Mouse (Mus musculus): ENCODE data around the gene Fbxo36.

The Fbxo36 gene

GRCm38 (mm10) chr1:84860360-84861254, 21.0 kb downstream of the Fbxo36 start:
- no peak for DNase-seq

GRCm38 (mm10) chr1:84861255-84861630, 21.6 kb downstream of the Fbxo36 start:
- DNase-seq, result no peak

GRCm38 (mm10) chr1:84864645-84865044, 25.0 kb downstream of the Fbxo36 start:
- no peak for DNase-seq

- DNase-seq, result no peak
Observed at GRCm38 (mm10) chr1:84866231-84866630, 26.6 kb downstream of the Fbxo36 start.

GRCm38 (mm10) chr1:84866706-84867230, 27.1 kb downstream of the Fbxo36 start:
- no peak for DNase-seq

GRCm38 (mm10) chr1:84868311-84868710, 28.7 kb downstream of the Fbxo36 start:
- no peak for DNase-seq

GRCm38 (mm10) chr1:84868841-84869240, 29.2 kb downstream of the Fbxo36 start:
- DNase-seq, result no peak

GRCm38 (mm10) chr1:84869498-84869897, 29.9 kb downstream of the Fbxo36 start:
- DNase-seq, result no peak

GRCm38 (mm10) chr1:84871131-84871530, 31.5 kb downstream of the Fbxo36 start:
- DNase-seq, result no peak

GRCm38 (mm10) chr1:84872105-84872504, 32.5 kb downstream of the Fbxo36 start:
- DNase-seq, result no peak

GRCm38 (mm10) chr1:84872939-84873338, 33.3 kb downstream of the Fbxo36 start:
- no peak for DNase-seq

GRCm38 (mm10) chr1:84877590-84877989, 37.9 kb downstream of the Fbxo36 start:
- DNase-seq, result no peak

GRCm38 (mm10) chr1:84879571-84880120, 40.0 kb downstream of the Fbxo36 start:
- DNase-seq, result no peak

GRCm38 (mm10) chr1:84881248-84882065, 41.8 kb downstream of the Fbxo36 start:
- no peak for DNase-seq

GRCm38 (mm10) chr1:84882066-84882532, 42.5 kb downstream of the Fbxo36 start:
- DNase-seq, result no peak

GRCm38 (mm10) chr1:84882937-84883336, 43.3 kb downstream of the Fbxo36 start:
- DNase-seq, result no peak

GRCm38 (mm10) chr1:84883889-84884288, 44.2 kb downstream of the Fbxo36 start:
- DNase-seq, result no peak

- peak in 1 of 2 experiments; percentile 3 for DNase-seq
Observed at GRCm38 (mm10) chr1:84885174-84885573, 45.5 kb downstream of the Fbxo36 start.

GRCm38 (mm10) chr1:84885921-84886320, 46.3 kb downstream of the Fbxo36 start:
- DNase-seq, result peak; percentile 19 to 31

GRCm38 (mm10) chr1:84889330-84890004, 49.8 kb downstream of the Fbxo36 start:
- DNase-seq, result no peak

GRCm38 (mm10) chr1:84890005-84890393, 50.4 kb downstream of the Fbxo36 start:
- no peak for DNase-seq

- DNase-seq, result no peak
Observed at GRCm38 (mm10) chr1:84890503-84890902, 50.9 kb downstream of the Fbxo36 start.

- DNase-seq, result no peak
Observed at GRCm38 (mm10) chr1:84891746-84892145, 52.1 kb downstream of the Fbxo36 start.

Measured in B cell, adult 2 months (primary cell).